Mouse (Mus musculus) C2C12 (cell line): ENCODE results near the gene Camk2b.

Experiments used
- CTCF ChIP-seq: IDR thresholded peaks from one replicate; pipeline ENCODE4 v1.5.1; 2011; ENCODE audit not compliant: control insufficient read depth, insufficient read depth, insufficient read length
- MAX ChIP-seq: IDR thresholded peaks from one replicate; pipeline ENCODE4 v1.6.1; 2011; ENCODE audit warnings: mild to moderate bottlenecking, control low read depth

DNA sequence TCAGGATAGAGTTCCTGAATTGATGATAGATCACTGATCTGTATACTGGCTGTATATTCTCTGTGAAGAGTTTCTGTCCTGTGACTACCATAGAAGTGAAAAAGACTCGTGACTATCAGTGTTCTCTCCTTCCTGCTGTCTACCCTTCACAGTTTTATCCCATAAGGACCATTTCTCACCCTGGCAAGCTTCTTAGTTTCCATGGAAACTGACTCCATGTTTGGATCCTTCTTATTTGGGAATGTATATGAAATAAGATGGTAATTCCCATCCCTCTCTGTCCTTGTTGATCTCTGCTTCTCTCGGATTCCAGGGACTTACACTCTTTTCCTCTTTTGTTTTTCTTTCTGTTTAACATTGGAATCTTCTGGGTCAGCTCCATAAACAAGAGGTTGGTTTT lies 106.1 kb downstream of the Camk2b start:
- TF ChIP-seq CTCF (no peak), MAX (no peak)
